Mouse (Mus musculus) neural tube, embryonic 11.5 days (tissue): ENCODE measurements around the gene 4931422A03Rik. TPM values are rescaled to one million over a fixed set of nuclear protein-coding genes. Genes with fewer than 3 reads are reported as not detected.
"Not testable (repeated sequence)": the region's sequence is repeated elsewhere in the genome, so short reads cannot be mapped to it uniquely, and the experiment has no call there.

Experiments used
- ATAC-seq: fragments of 200-750 bp; cut with Nextera tagmentation; 2 replicates; pipeline ENCODE4 v1.8.0; 2017; ENCODE audit warnings: moderate number of reproducible peaks, mild to moderate bottlenecking, moderate TSS enrichment, moderate library complexity; ENCODE audit not compliant: insufficient read depth, low FRiP score, low TSS enrichment
- DNase-seq: peaks from one replicate; pipeline ENCODE4 v3.0.0-alpha.2; 2015; ENCODE audit warnings: low spot score
- H3K27ac ChIP-seq: fragments of 300-500 bp; sonication (generic); 2 replicates; pipeline ENCODE4 v1.5.1; 2014; ENCODE audit warnings: low read depth, mild to moderate bottlenecking, low read length
- H3K27me3 ChIP-seq: fragments of 300-500 bp; sonication (generic); 2 replicates; pipeline ENCODE4 v1.6.1; 2014; ENCODE audit warnings: mild to moderate bottlenecking, low read length, mixed read lengths; ENCODE audit not compliant: control insufficient read depth, insufficient read depth
- H3K36me3 ChIP-seq: fragments of 300-500 bp; sonication (generic); 2 replicates; pipeline ENCODE4 v1.6.1; 2014; ENCODE audit warnings: mild to moderate bottlenecking, low read length, moderate library complexity, mixed read lengths; ENCODE audit not compliant: control insufficient read depth, insufficient read depth
- H3K4me1 ChIP-seq: fragments of 300-500 bp; sonication (generic); 2 replicates; pipeline ENCODE4 v1.6.1; 2014; ENCODE audit warnings: low read length, mixed read lengths; ENCODE audit not compliant: control insufficient read depth, insufficient read depth
- H3K4me2 ChIP-seq: fragments of 300-500 bp; sonication (generic); 2 replicates; pipeline ENCODE4 v1.6.1; 2014; ENCODE audit warnings: low read depth, mild to moderate bottlenecking, moderate library complexity
- H3K4me3 ChIP-seq: fragments of 300-500 bp; sonication (generic); 2 replicates; pipeline ENCODE4 v1.5.1; 2014; ENCODE audit warnings: low read depth, low read length
- H3K9ac ChIP-seq: fragments of 300-500 bp; sonication (generic); 2 replicates; pipeline ENCODE4 v1.6.1; 2014; ENCODE audit warnings: mild to moderate bottlenecking, low read length
- H3K9me3 ChIP-seq: fragments of 300-500 bp; sonication (generic); 2 replicates; pipeline ENCODE4 v1.6.1; 2016; ENCODE audit warnings: low read length; ENCODE audit not compliant: control insufficient read depth
- WGBS: fragments of 180-500 bp; shearing (Covaris S2); extraction: QIAGEN DNeasy Blood & Tissue Kit; methylation state at CpG from one replicate; pipeline ENCODE4 v1.1.7; 2014; 5-methylcytosine and 5-hydroxymethylcytosine counted together
- polyA plus RNA-seq: library from polyadenylated mRNA; unstranded; fragments of >200 nt; fragmentation: Nextera tagmentation; extraction: Ambion mirVana; gene quantifications from 2 replicates; pipeline ENCODE4 v1.2.1, GENCODE M21; 2014

The 4931422A03Rik gene
- polyA plus RNA-seq = 1.0 and 1.1 TPM in 2 replicates

GRCm38 (mm10) chr2:104028139-104028723 lies at the start of gene 4931422A03Rik:
4931422A03Rik (minus strand) TSS chr2:104028361.
- Histone ChIP-seq H3K9ac (peak within 1 kb of the TSS; percentile 94), H3K4me1 (no peaks in the 10 kb centered on the region), H3K9me3 (no peaks in the 10 kb centered on the region), H3K36me3 (no peaks in the 10 kb centered on the region), H3K4me2 (peak within 1 kb of the TSS; percentile 81), H3K27me3 (no peaks in the 10 kb centered on the region), H3K27ac (0 out of 2 replicates have a peak within 1 kb of the TSS, but pooled peaks have one; percentile 31), H3K4me3 (peak within 1 kb of the TSS; percentile 93)
- no peak for DNase-seq
- ATAC-seq = peak; percentile 64
- WGBS = 2% methylated on average over 32 of the region's 32 CpGs

- H3K9me3 ChIP-seq = no peaks in the 10 kb centered on the region
- DNase-seq (peak; percentile 73), ATAC-seq (peak; percentile 82)
- peak within 1 kb of the TSS; percentile 29 for H3K4me3 ChIP-seq
- no peaks in the 10 kb centered on the region for H3K27me3 ChIP-seq
- H3K36me3 ChIP-seq = no peaks in the 10 kb centered on the region
- H3K4me1 ChIP-seq = 0 out of 2 replicates have a peak, but pooled peaks cover 2% of the 10 kb centered on the region
- 5% methylated on average over 13 of the region's 13 CpGs for WGBS
- no peak within 1 kb of the TSS for H3K27ac ChIP-seq
- H3K9ac ChIP-seq = peak within 1 kb of the TSS; percentile 18; the same call in 1 of the 2 replicates
- peak within 1 kb of the TSS; percentile 60 for H3K4me2 ChIP-seq
Observed at GRCm38 (mm10) chr2:104069704-104070185, 41.6 kb upstream of the 4931422A03Rik start, which contains the start of gene Cd59b. Cd59b (plus strand) TSS chr2:104069849.

GRCm38 (mm10) chr2:104068450-104068849 lies 40.3 kb upstream of the 4931422A03Rik start, which contains the start of gene Gm10799:
Gm10799 (minus strand) TSS chr2:104068550.
- H3K27ac ChIP-seq, H3K4me2 ChIP-seq, H3K4me3 ChIP-seq, ATAC-seq, DNase-seq, H3K9me3 ChIP-seq, H3K36me3 ChIP-seq, H3K4me1 ChIP-seq, H3K9ac ChIP-seq, H3K27me3 ChIP-seq: not testable (repeated sequence)
- 87% methylated on average over 7 of the region's 7 CpGs for WGBS

GRCm38 (mm10) chr2:104065526-104065925 lies 37.4 kb upstream of the 4931422A03Rik start, which contains the start of gene Gm10912:
Gm10912 (plus strand) TSS chr2:104065826.
- not testable (repeated sequence) for ATAC-seq, H3K4me2 ChIP-seq, H3K4me3 ChIP-seq, H3K4me1 ChIP-seq, H3K27ac ChIP-seq, H3K9me3 ChIP-seq, H3K27me3 ChIP-seq, DNase-seq, H3K36me3 ChIP-seq, H3K9ac ChIP-seq
- WGBS = 89% methylated on average over 5 of the region's 6 CpGs

- WGBS = 79% methylated on average over 2 of the region's 2 CpGs
- Histone ChIP-seq H3K9me3 (no peaks in the 10 kb centered on the region), H3K36me3 (peaks cover 2% of the 10 kb centered on the region; the same call in 1 of the 2 replicates), H3K4me1 (no peaks in the 10 kb centered on the region), H3K4me3 (no peak overlapping the region), H3K27ac (no peak overlapping the region), H3K27me3 (no peaks in the 10 kb centered on the region), H3K9ac (no peak overlapping the region), H3K4me2 (no peak overlapping the region)
- DNase-seq = no peak
- ATAC-seq = no peak
Observed at GRCm38 (mm10) chr2:104064152-104064551, 36.0 kb upstream of the 4931422A03Rik start.

GRCm38 (mm10) chr2:104062665-104063064 lies 34.5 kb upstream of the 4931422A03Rik start:
- Histone ChIP-seq H3K4me1 (no peaks in the 10 kb centered on the region), H3K4me2 (no peak overlapping the region), H3K27me3 (no peaks in the 10 kb centered on the region), H3K4me3 (no peak overlapping the region), H3K9me3 (no peaks in the 10 kb centered on the region), H3K9ac (no peak overlapping the region), H3K27ac (no peak overlapping the region), H3K36me3 (peaks cover 2% of the 10 kb centered on the region; the same call in 1 of the 2 replicates)
- no peak for ATAC-seq
- DNase-seq = no peak

GRCm38 (mm10) chr2:104060996-104061395 lies 32.8 kb upstream of the 4931422A03Rik start:
- no peak for DNase-seq
- 96% methylated on average over 6 of the region's 6 CpGs for WGBS
- no peak overlapping the region for H3K4me2 ChIP-seq
- no peaks in the 10 kb centered on the region for H3K9me3 ChIP-seq
- no peaks in the 10 kb centered on the region for H3K4me1 ChIP-seq
- no peak for ATAC-seq
- H3K9ac ChIP-seq = no peak overlapping the region
- H3K27me3 ChIP-seq = no peaks in the 10 kb centered on the region
- peaks cover 2% of the 10 kb centered on the region; the same call in 1 of the 2 replicates for H3K36me3 ChIP-seq
- no peak overlapping the region for H3K27ac ChIP-seq
- H3K4me3 ChIP-seq = no peak overlapping the region

GRCm38 (mm10) chr2:104059786-104060185 lies 31.6 kb upstream of the 4931422A03Rik start:
- 69% methylated on average over 10 of the region's 10 CpGs for WGBS
- Histone ChIP-seq H3K4me3 (no peak overlapping the region), H3K4me2 (no peak overlapping the region), H3K36me3 (peaks cover 6% of the 10 kb centered on the region; the same call in 1 of the 2 replicates), H3K27ac (no peak overlapping the region), H3K27me3 (no peaks in the 10 kb centered on the region), H3K9me3 (no peaks in the 10 kb centered on the region), H3K4me1 (no peaks in the 10 kb centered on the region), H3K9ac (no peak overlapping the region)
- DNase-seq (no peak), ATAC-seq (no peak)

- ATAC-seq = no peak
- Histone ChIP-seq H3K4me2 (no peak overlapping the region), H3K9me3 (no peaks in the 10 kb centered on the region), H3K4me3 (no peak overlapping the region), H3K9ac (no peak overlapping the region), H3K4me1 (no peaks in the 10 kb centered on the region), H3K36me3 (peaks cover 10% of the 10 kb centered on the region), H3K27ac (no peak overlapping the region), H3K27me3 (no peaks in the 10 kb centered on the region)
- DNase-seq = no peak
- 90% methylated on average over 4 of the region's 4 CpGs for WGBS
Observed at GRCm38 (mm10) chr2:104058954-104059353, 30.8 kb upstream of the 4931422A03Rik start.
